21 mouse cellular contexts compared by ENCODE assay signal in the genomic region with DNA sequence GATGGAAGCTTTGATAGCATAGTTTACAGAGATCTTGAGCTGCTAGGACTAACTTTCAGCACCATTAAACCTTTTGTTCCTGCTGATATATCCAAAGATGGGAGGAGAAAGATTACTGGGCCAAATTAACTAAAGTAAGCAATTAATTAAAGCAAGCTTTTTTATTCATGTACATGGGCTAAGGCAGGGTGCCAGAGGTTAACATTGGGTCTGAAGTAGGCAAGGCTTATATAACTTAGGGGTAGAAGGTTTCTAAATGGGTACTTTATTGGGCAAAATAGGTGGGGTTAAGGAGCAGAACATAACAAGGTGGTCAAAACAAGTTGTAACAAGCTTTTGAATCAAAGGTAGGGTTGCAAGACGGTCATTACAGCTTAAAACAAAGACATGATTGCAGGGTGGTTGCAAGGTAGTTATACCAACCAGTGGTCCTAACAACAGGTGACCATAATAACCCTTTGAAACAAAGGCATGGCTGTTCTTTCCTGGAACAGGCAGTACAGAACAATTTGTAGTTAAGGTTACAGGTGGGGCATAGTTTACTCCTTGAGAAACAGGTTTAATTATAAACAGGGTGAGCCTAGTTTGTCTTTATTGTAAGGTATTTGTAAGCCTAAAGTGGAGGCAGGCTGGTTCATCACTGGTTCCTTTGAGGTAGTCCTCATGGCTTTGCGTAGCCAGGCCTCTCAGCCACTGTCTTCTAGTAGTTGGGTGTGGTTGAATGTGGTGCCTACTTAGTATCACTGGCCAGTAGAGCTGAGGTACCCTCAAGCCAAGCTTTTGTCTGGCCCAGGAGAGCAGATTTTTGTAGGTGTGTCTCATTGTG.
DNase-seq lines count a peak whose midpoint lies in the region; ATAC-seq and TF ChIP-seq lines count a peak whose summit lies in the region.
"Had no signal": no experiment of that assay in that cellular context is flagged by ENCODE, and none has a peak within 500 bp of the region (broad histone marks: within the 10 kb centered on the region; RNA-seq: fewer than 3 reads in every experiment).

No protein-coding gene starts in this region.

- no peaks in the 10 kb centered on the region for H3K27me3 ChIP-seq in intestine, embryonic 16.5 days (replicated peaks; ENCODE audit: control insufficient read depth, insufficient read depth, low read length)
- H3K27me3 ChIP-seq in intestine, embryonic 15.5 days (replicated peaks) = no peaks in the 10 kb centered on the region
- H3K27me3 ChIP-seq in intestine, postnatal 0 days (replicated peaks; ENCODE audit: control insufficient read depth, insufficient read depth, low read length) = no peaks in the 10 kb centered on the region
- H3K27me3 ChIP-seq in kidney, embryonic 16.5 days (ENCODE audit: insufficient read depth, low read length) = no peaks in the 10 kb centered on the region
- H3K27me3 ChIP-seq: CH12.LX; heart, embryonic 13.5 days; limb, embryonic 13.5 days; neural tube, embryonic 12.5 days had no signal

- WGBS in intestine, embryonic 16.5 days = 70% methylated on average over 2 of the region's 2 CpGs
- WGBS in intestine, embryonic 15.5 days = 76% methylated on average over 2 of the region's 2 CpGs
- whole genome bisulfite sequencing in intestine, postnatal 0 days = 44% methylated on average over 2 of the region's 2 CpGs
- WGBS in kidney, embryonic 16.5 days = 81% methylated on average over 2 of the region's 2 CpGs
- WGBS in large intestine, adult 2 months = 39% methylated on average over 2 of the region's 2 CpGs

- H3K9me3 ChIP-seq in intestine, embryonic 16.5 days (ENCODE audit: control insufficient read depth, low read length) = no peaks in the 10 kb centered on the region
- no peaks in the 10 kb centered on the region for H3K9me3 ChIP-seq in intestine, embryonic 15.5 days
- no peaks in the 10 kb centered on the region for H3K9me3 ChIP-seq in intestine, postnatal 0 days (ENCODE audit: control insufficient read depth)
- H3K9me3 ChIP-seq in kidney, embryonic 16.5 days (ENCODE audit: low read length) = no peaks in the 10 kb centered on the region
- H3K9me3 ChIP-seq: forebrain, embryonic 10.5 days; heart, embryonic 13.5 days; hindbrain, embryonic 10.5 days; limb, embryonic 13.5 days; neural tube, embryonic 12.5 days had no signal

- ATAC-seq in intestine, embryonic 16.5 days = peak; percentile 14; the same call in 1 of the 2 replicates
- ATAC-seq in intestine, embryonic 15.5 days = no peak
- ATAC-seq in intestine, postnatal 0 days = peak; percentile 81
- ATAC-seq in kidney, embryonic 16.5 days (ENCODE audit: low FRiP score, low TSS enrichment) = peak; percentile 41
- ATAC-seq: activated CD4-positive, CD25-positive, alpha-beta regulatory T cell, adult 4 months; midbrain, embryonic 16.5 days had no signal

- no peak overlapping the region for H3K4me3 ChIP-seq in intestine, embryonic 16.5 days (ENCODE audit: low read length)
- H3K4me3 ChIP-seq in intestine, embryonic 15.5 days (replicated peaks) = no peak overlapping the region
- H3K4me3 ChIP-seq in intestine, postnatal 0 days (ENCODE audit: low read depth, low read length) = no peak overlapping the region
- H3K4me3 ChIP-seq in kidney, embryonic 16.5 days (ENCODE audit: low read length) = no peak overlapping the region
- H3K4me3 ChIP-seq: forebrain, embryonic 10.5 days; heart, embryonic 13.5 days; hindbrain, embryonic 10.5 days; limb, embryonic 13.5 days; neural tube, embryonic 12.5 days had no signal

- no peak overlapping the region for H3K27ac ChIP-seq in intestine, embryonic 16.5 days (ENCODE audit: low read length)
- no peak overlapping the region for H3K27ac ChIP-seq in intestine, embryonic 15.5 days
- H3K27ac ChIP-seq in intestine, postnatal 0 days (ENCODE audit: low read depth, low read length) = 0 out of 2 replicates have a peak overlapping the region, but pooled peaks have one; percentile 47
- peak overlapping the region; percentile 78 for H3K27ac ChIP-seq in kidney, embryonic 16.5 days (ENCODE audit: low read length)
- H3K27ac ChIP-seq: forebrain, embryonic 10.5 days; heart, embryonic 13.5 days; hindbrain, embryonic 10.5 days; hindbrain, postnatal 0 days; limb, embryonic 13.5 days; neural tube, embryonic 12.5 days had no signal

- H3K4me2 ChIP-seq in intestine, embryonic 16.5 days (ENCODE audit: low read depth, low read length) = no peak overlapping the region
- no peak overlapping the region for H3K4me2 ChIP-seq in intestine, embryonic 15.5 days (replicated peaks)
- H3K4me2 ChIP-seq in intestine, postnatal 0 days (replicated peaks; ENCODE audit: low read depth) = no peak overlapping the region
- no peak overlapping the region for H3K4me2 ChIP-seq in kidney, embryonic 16.5 days (replicated peaks; ENCODE audit: low read depth, low read length)
- H3K4me2 ChIP-seq: heart, embryonic 13.5 days; limb, embryonic 13.5 days; liver, embryonic 11.5 days; midbrain, embryonic 11.5 days; neural tube, embryonic 12.5 days had no signal

- DNase-seq in large intestine, adult 2 months (ENCODE audit: low read depth, low spot score) = peak; percentile 47
- DNase-seq in urinary bladder, postnatal 4 days (ENCODE audit: low spot score in 2 of 2) = no peak
- no peak for DNase-seq in layer of hippocampus, adult 9-10 months (ENCODE audit: low spot score)
- no peak for DNase-seq in right cerebral cortex, postnatal 14 days
- DNase-seq: right cerebral cortex, adult 18-20 months; thymus, postnatal 4 days had no signal

- no peaks in the 10 kb centered on the region for H3K36me3 ChIP-seq in intestine, embryonic 16.5 days (ENCODE audit: control insufficient read depth, insufficient read depth, low read length)
- no peaks in the 10 kb centered on the region for H3K36me3 ChIP-seq in intestine, embryonic 15.5 days
- no peaks in the 10 kb centered on the region for H3K36me3 ChIP-seq in intestine, postnatal 0 days (ENCODE audit: control insufficient read depth, insufficient read depth)
- H3K36me3 ChIP-seq in kidney, embryonic 16.5 days (ENCODE audit: insufficient read depth, low read length) = no peaks in the 10 kb centered on the region
- H3K36me3 ChIP-seq: forebrain, embryonic 10.5 days; heart, embryonic 13.5 days; hindbrain, embryonic 10.5 days; neural tube, embryonic 12.5 days had no signal

- no peak for TF ChIP-seq CTCF in intestine, postnatal 0 days (IDR thresholded peaks at IDR 0.05; ENCODE audit: low read depth)

- H3K4me1 ChIP-seq in intestine, embryonic 16.5 days (ENCODE audit: control insufficient read depth, insufficient read depth, low read length) = peaks cover 11% of the 10 kb centered on the region; the same call in 1 of the 2 replicates
- peaks cover 9% of the 10 kb centered on the region for H3K4me1 ChIP-seq in intestine, embryonic 15.5 days (replicated peaks)
- H3K4me1 ChIP-seq in intestine, postnatal 0 days (replicated peaks; ENCODE audit: control insufficient read depth, insufficient read depth, low read length) = peaks cover 23% of the 10 kb centered on the region
- peaks cover 33% of the 10 kb centered on the region for H3K4me1 ChIP-seq in kidney, embryonic 16.5 days (ENCODE audit: insufficient read depth, low read length)
- H3K4me1 ChIP-seq: neural tube, embryonic 12.5 days had no signal

- no peak overlapping the region for H3K9ac ChIP-seq in intestine, embryonic 16.5 days (ENCODE audit: low read depth, low read length)
- no peak overlapping the region for H3K9ac ChIP-seq in intestine, embryonic 15.5 days
- no peak overlapping the region for H3K9ac ChIP-seq in intestine, postnatal 0 days (ENCODE audit: low read depth, low read length)
- no peak overlapping the region for H3K9ac ChIP-seq in kidney, embryonic 16.5 days (replicated peaks; ENCODE audit: low read length)
- H3K9ac ChIP-seq: heart, embryonic 13.5 days; limb, embryonic 13.5 days; neural tube, embryonic 12.5 days had no signal

Comparison
In these comparisons a context has a peak if more than half of its experiments do, and no peak if none do; other contexts are left out.
1. H3K27ac ChIP-seq: peak in intestine, postnatal 0 days (single experiment) and kidney, embryonic 16.5 days (single experiment); none in intestine, embryonic 16.5 days (single experiment) and intestine, embryonic 15.5 days (single experiment).